Mouse (Mus musculus) lung, adult 18-20 months (tissue): ENCODE measurements around the gene Dnmt3a.
"Not testable (repeated sequence)": the region's sequence is repeated elsewhere in the genome, so short reads cannot be mapped to it uniquely, and the experiment has no call there.

Source experiments
- DNase-seq, 2 experiments: peaks; one replicate each; pipeline ENCODE4 v3.0.0; 2022; ENCODE audit warnings: mixed read lengths in 2 of 2

The Dnmt3a gene

DNA sequence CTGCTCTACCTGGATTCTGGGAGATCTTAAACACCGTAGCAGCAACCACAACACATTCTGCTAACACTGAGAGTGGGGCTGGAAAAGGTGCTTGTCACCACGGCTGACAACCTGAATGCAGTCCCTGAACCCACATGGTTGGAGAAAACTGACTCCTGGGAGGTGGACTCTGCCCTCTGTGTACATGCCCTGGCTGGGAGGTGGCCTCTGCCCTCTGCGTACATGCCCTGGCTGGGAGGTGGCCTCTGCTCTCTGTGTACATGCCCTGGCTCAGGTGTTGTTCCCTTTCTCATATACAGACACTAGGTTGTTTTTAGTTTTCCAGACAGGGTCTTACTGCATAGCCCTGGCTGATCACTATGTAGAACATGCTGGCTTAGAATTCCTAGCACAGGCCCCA is 113.6 kb downstream of the Dnmt3a start:
- DNase-seq: no peak

- peak; percentile 53 to 54 for DNase-seq
Measured at GRCm38 (mm10) chr12:3926127-3926526, 120.3 kb downstream of the Dnmt3a start.

DNA sequence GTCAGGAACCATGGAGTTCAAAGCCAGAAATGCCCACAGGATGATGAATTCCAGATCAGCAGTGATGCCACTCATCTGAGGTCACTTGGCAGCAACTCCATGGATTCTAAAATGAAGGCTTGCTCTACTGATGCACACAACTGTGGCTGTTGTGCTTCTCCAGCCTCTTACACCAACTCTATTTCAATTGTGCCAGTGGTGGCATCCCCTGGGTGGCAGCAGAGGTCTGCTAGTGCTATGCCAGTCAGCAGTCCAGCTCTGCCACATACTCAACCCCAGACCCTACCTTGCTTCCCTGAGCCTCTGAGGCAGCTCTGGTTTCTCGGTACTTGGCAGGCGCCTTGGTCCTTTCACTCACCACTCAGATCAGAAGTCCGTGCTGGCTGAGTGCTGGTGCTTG is 123.0 kb downstream of the Dnmt3a start:
- no peak for DNase-seq

DNA sequence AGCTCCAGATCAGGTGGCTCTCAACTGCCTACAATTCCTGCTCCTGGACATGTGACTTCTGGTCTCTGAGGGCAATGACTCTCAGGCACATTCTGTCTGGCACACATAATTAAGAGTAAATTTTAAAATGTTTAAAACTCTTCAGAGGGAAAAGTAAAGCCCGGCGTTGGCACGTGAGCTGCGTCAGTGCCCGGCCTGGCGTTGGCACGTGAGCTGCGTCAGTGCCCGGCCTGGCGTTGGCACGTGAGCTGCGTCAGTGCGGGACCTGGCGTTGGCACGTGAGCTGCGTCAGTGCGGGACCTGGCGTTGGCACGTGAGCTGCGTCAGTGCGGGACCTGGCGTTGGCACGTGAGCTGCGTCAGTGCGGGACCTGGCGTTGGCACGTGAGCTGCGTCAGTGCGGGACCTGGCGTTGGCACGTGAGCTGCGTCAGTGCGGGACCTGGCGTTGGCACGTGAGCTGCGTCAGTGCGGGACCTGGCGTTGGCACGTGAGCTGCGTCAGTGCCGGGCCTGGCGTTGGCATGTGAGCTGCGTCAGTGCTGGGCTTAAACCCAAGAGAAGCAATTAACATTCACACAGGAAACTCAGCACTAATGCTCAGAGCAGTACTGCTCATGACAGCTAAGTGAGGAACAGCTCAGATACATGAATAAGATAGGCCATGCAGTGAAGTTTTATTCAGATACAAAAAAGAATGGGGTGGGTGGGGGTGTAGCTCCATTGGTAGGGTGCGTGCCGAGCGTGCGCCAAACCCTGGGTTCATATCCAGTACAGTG is 124.5 kb downstream of the Dnmt3a start:
- DNase-seq: not testable (repeated sequence)

DNA sequence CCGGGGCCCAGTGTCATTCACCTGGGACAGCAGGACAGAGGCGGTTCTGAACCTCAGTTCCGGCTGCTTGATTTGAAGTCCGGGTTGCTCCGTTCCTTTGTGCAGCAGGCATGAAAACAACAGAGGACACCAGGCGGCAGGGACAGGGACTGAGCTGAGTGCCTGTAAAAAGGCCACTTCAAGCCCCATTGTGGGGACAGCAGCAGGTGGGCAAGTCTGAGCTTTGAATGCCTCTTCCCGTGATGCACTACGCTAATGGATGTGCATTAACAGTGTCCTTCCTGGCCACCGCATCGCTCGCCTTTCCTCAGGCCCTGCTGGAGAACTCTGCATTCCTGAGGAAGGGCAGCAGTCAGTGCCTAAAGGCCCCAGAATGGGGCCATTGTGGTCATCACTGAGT is 136.2 kb downstream of the Dnmt3a start:
- DNase-seq: no peak

DNA sequence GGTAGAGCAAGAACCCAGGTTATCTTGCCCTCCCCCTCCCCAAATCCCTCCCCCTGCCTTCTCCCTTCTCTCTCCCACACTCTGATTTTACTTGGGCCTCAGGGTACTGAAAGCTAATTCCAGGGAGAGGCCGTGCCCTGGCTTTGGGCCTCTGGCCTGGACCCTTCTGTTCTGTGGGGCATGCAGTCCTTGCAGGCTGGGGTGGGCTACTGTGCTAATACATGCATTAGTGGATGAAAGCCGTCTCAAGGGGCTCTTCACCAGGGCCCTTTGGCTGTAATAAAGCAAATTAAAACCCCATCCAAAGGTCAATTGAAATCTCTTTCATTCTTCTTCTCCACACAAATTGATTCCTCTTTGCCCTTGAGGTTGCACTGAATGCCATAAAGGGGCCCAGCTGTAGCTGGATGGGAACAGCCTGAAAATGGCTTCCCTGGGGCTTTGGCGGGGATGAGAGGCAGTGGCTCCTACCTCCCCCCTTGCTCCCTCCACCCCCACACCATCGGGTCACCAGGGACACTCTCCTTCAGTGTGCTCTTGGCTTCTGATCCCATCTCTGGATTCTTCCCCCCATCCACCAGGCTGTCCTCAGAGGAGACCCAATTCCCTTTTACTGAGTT is 138.8 kb downstream of the Dnmt3a start:
- DNase-seq: no peak

DNA sequence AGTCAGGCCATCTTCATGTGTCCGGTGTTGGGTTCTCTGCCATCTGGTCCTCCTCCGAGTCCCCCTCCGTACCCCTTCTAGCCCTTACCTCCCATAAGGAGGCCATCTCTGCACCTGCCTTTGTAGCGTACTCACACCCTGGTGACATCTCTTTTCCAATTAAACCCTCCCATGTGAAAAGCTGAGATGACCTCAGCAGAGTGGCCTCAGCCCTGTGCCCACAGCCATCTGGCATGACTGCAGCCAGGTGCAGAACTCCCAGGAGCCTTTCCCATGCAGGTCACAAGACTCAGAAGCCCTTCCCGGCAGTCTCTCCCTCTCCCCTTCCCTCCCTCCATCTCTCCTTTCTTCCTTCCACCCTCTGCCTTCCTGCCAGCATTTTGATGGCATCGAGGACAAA is 141.7 kb downstream of the Dnmt3a start:
- DNase-seq: no peak

GRCm38 (mm10) chr12:3954651-3955050 is 148.8 kb downstream of the Dnmt3a start, which contains the start of gene Pomc:
TSS of gene Pomc (plus strand) at chr12:3954951.
- no peak for DNase-seq

DNA sequence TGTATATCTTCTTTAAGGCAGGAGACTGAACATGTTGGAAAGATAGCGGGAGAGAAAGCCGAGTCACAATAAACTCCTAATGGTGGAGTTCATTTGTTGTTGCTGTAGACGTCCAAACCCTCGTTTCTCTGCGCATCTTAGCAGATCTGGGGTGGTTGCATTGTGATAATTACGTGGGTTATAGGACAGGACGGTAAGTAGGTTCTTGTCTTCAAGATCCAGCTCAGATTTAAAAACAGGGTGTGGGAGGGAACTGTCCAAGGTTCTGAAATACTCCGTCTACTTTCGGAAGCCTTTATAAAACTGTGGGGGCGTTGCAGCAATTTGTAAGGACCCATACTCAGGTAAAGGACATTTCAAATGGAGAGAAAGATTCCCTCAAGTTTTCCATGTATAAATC is 149.6 kb downstream of the Dnmt3a start:
- no peak for DNase-seq

- no peak for DNase-seq
Measured at GRCm38 (mm10) chr12:3956351-3956750, 150.5 kb downstream of the Dnmt3a start.

- peak; percentile 88 to 92 for DNase-seq
Measured at GRCm38 (mm10) chr12:3959791-3960543, 154.2 kb downstream of the Dnmt3a start.

DNA sequence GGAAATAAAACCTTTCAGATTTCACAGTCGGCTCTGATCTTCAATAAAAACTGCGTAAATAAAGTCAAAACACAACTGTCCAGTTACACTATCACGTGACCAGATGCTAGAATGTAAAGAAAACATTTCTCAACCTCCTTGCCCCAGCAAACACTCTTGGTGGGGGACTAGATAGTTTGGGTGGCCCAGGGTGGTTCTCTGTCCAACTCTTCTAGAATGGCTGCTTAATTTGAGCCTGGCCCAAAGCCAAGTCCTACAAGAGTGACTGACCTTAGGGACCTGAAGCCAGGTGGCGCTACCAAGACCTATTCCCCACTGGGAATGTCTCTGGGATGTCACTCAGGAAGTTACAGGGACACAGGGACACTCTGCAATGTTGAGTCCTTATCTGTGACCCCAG is 154.7 kb downstream of the Dnmt3a start:
- DNase-seq: no peak
